Mouse (Mus musculus): Measurements from ENCODE around the gene Gm44790. TPM values are rescaled to one million over a fixed set of nuclear protein-coding genes. Genes with fewer than 3 reads are reported as not detected.

The Gm44790 gene
- polyA plus RNA-seq, 1 experiment = not detected

- peaks cover 13% of the 10 kb centered on the region for H3K27me3 ChIP-seq (ENCODE audit: control insufficient read depth)
- H3K9me3 ChIP-seq (ENCODE audit: control insufficient read depth, low read length) = no peaks in the 10 kb centered on the region
- peaks cover 10% of the 10 kb centered on the region for H3K36me3 ChIP-seq (ENCODE audit: control insufficient read depth)
- H3K4me1 ChIP-seq (ENCODE audit: control insufficient read depth) = peaks cover 40% of the 10 kb centered on the region
- peak overlapping the region; percentile 90 for H3K4me3 ChIP-seq (replicated peaks)
- TF ChIP-seq GATA1 (IDR thresholded peaks at IDR 0.05; ENCODE audit: low read length) (no peak), TAL1 (IDR thresholded peaks at IDR 0.05; ENCODE audit: low read length) (no peak)
Observed at GRCm38 (mm10) chr6:86402681-86403607, 23.5 kb upstream of the Gm44790 start.

GRCm38 (mm10) chr6:86403728-86404099, 22.7 kb upstream of the Gm44790 start:
- TF ChIP-seq TAL1 (IDR thresholded peaks at IDR 0.05; ENCODE audit: low read length) = no peak
- TF ChIP-seq GATA1 (IDR thresholded peaks at IDR 0.05; ENCODE audit: low read length) = no peak
- Histone ChIP-seq H3K36me3 (ENCODE audit: control insufficient read depth) (peaks cover 13% of the 10 kb centered on the region), H3K9me3 (ENCODE audit: control insufficient read depth, low read length) (no peaks in the 10 kb centered on the region), H3K27me3 (ENCODE audit: control insufficient read depth) (peaks cover 7% of the 10 kb centered on the region), H3K4me1 (ENCODE audit: control insufficient read depth) (peaks cover 37% of the 10 kb centered on the region), H3K4me3 (replicated peaks) (peak overlapping the region; percentile 90)

GRCm38 (mm10) chr6:86404100-86404861, 22.2 kb upstream of the Gm44790 start, which contains the start of gene Tia1:
TSS of gene Tia1 (plus strand) at chr6:86404219.
- peaks cover under 1% of the 10 kb centered on the region for H3K27me3 ChIP-seq (ENCODE audit: control insufficient read depth)
- H3K4me3 ChIP-seq (replicated peaks) = peak within 1 kb of the TSS; percentile 90
- H3K9me3 ChIP-seq (ENCODE audit: control insufficient read depth, low read length) = no peaks in the 10 kb centered on the region
- TF ChIP-seq GATA1 (IDR thresholded peaks at IDR 0.05; ENCODE audit: low read length) (no peak), TAL1 (IDR thresholded peaks at IDR 0.05; ENCODE audit: low read length) (no peak)
- peaks cover 13% of the 10 kb centered on the region for H3K36me3 ChIP-seq (ENCODE audit: control insufficient read depth)
- H3K4me1 ChIP-seq (ENCODE audit: control insufficient read depth) = peaks cover 37% of the 10 kb centered on the region

- no peaks in the 10 kb centered on the region for H3K9me3 ChIP-seq (ENCODE audit: control insufficient read depth, low read length)
- TF ChIP-seq GATA1 (IDR thresholded peaks at IDR 0.05; ENCODE audit: low read length) (no peak), TAL1 (IDR thresholded peaks at IDR 0.05; ENCODE audit: low read length) (no peak)
- peak overlapping the region; percentile 90 for H3K4me3 ChIP-seq (replicated peaks)
- peaks cover 13% of the 10 kb centered on the region for H3K36me3 ChIP-seq (ENCODE audit: control insufficient read depth)
- H3K4me1 ChIP-seq (ENCODE audit: control insufficient read depth) = peaks cover 37% of the 10 kb centered on the region
- H3K27me3 ChIP-seq (ENCODE audit: control insufficient read depth) = no peaks in the 10 kb centered on the region
Observed at GRCm38 (mm10) chr6:86404996-86405395, 21.5 kb upstream of the Gm44790 start.

- Histone ChIP-seq H3K4me3 (replicated peaks) (no peak overlapping the region), H3K27me3 (ENCODE audit: control insufficient read depth) (no peaks in the 10 kb centered on the region), H3K4me1 (ENCODE audit: control insufficient read depth) (peaks cover 29% of the 10 kb centered on the region), H3K9me3 (ENCODE audit: control insufficient read depth, low read length) (no peaks in the 10 kb centered on the region), H3K36me3 (ENCODE audit: control insufficient read depth) (peaks cover 13% of the 10 kb centered on the region)
- TF ChIP-seq GATA1 (IDR thresholded peaks at IDR 0.05; ENCODE audit: low read length) (no peak), TAL1 (IDR thresholded peaks at IDR 0.05; ENCODE audit: low read length) (no peak)
Observed at GRCm38 (mm10) chr6:86406306-86406705, 20.2 kb upstream of the Gm44790 start.

- Histone ChIP-seq H3K9me3 (ENCODE audit: control insufficient read depth, low read length) (no peaks in the 10 kb centered on the region), H3K4me3 (replicated peaks) (no peak overlapping the region), H3K4me1 (ENCODE audit: control insufficient read depth) (no peaks in the 10 kb centered on the region), H3K36me3 (ENCODE audit: control insufficient read depth) (peaks cover 67% of the 10 kb centered on the region), H3K27me3 (ENCODE audit: control insufficient read depth) (no peaks in the 10 kb centered on the region)
- TF ChIP-seq TAL1 (IDR thresholded peaks at IDR 0.05; ENCODE audit: low read length) (no peak), GATA1 (IDR thresholded peaks at IDR 0.05; ENCODE audit: low read length) (no peak)
Observed at GRCm38 (mm10) chr6:86418711-86419110, 7.7 kb upstream of the Gm44790 start.

GRCm38 (mm10) chr6:86419239-86419638, 7.2 kb upstream of the Gm44790 start:
- H3K4me3 ChIP-seq (replicated peaks) = no peak overlapping the region
- H3K4me1 ChIP-seq (ENCODE audit: control insufficient read depth) = no peaks in the 10 kb centered on the region
- peaks cover 68% of the 10 kb centered on the region for H3K36me3 ChIP-seq (ENCODE audit: control insufficient read depth)
- no peaks in the 10 kb centered on the region for H3K9me3 ChIP-seq (ENCODE audit: control insufficient read depth, low read length)
- TF ChIP-seq TAL1 (IDR thresholded peaks at IDR 0.05; ENCODE audit: low read length) (no peak), GATA1 (IDR thresholded peaks at IDR 0.05; ENCODE audit: low read length) (no peak)
- H3K27me3 ChIP-seq (ENCODE audit: control insufficient read depth) = no peaks in the 10 kb centered on the region

GRCm38 (mm10) chr6:86420491-86420890, 6.0 kb upstream of the Gm44790 start:
- H3K4me1 ChIP-seq (ENCODE audit: control insufficient read depth) = no peaks in the 10 kb centered on the region
- no peak overlapping the region for H3K4me3 ChIP-seq (replicated peaks)
- TF ChIP-seq TAL1 (IDR thresholded peaks at IDR 0.05; ENCODE audit: low read length) (no peak), GATA1 (IDR thresholded peaks at IDR 0.05; ENCODE audit: low read length) (no peak)
- peaks cover 73% of the 10 kb centered on the region for H3K36me3 ChIP-seq (ENCODE audit: control insufficient read depth)
- no peaks in the 10 kb centered on the region for H3K27me3 ChIP-seq (ENCODE audit: control insufficient read depth)
- H3K9me3 ChIP-seq (ENCODE audit: control insufficient read depth, low read length) = no peaks in the 10 kb centered on the region

- no peaks in the 10 kb centered on the region for H3K27me3 ChIP-seq (ENCODE audit: control insufficient read depth)
- TF ChIP-seq GATA1 (IDR thresholded peaks at IDR 0.05; ENCODE audit: low read length) (no peak), TAL1 (IDR thresholded peaks at IDR 0.05; ENCODE audit: low read length) (no peak)
- H3K4me3 ChIP-seq (replicated peaks) = no peak overlapping the region
- peaks cover 2% of the 10 kb centered on the region; the same call in 1 of the 2 replicates for H3K4me1 ChIP-seq (ENCODE audit: control insufficient read depth)
- no peaks in the 10 kb centered on the region for H3K9me3 ChIP-seq (ENCODE audit: control insufficient read depth, low read length)
- H3K36me3 ChIP-seq (ENCODE audit: control insufficient read depth) = peaks cover 54% of the 10 kb centered on the region
Observed at GRCm38 (mm10) chr6:86431531-86431930, 5.1 kb downstream of the Gm44790 start.

Data from erythroblast, embryonic 14.5 days (primary cell).